Mouse (Mus musculus) myocyte (in vitro differentiated cells): ENCODE data around the gene Camk1d. TPM values are rescaled to one million over a fixed set of nuclear protein-coding genes. Genes with fewer than 3 reads are reported as not detected.
A peak's percentile ranks its signal among the peaks of the same experiment; 100 is the strongest.

Source experiments
- H3K27me3 ChIP-seq: one replicate; pipeline ENCODE4 v1.6.1; 2011; ENCODE audit not compliant: control insufficient read depth, insufficient read depth, insufficient read length
- H3K36me3 ChIP-seq: one replicate; pipeline ENCODE4 v1.6.1; 2011; ENCODE audit not compliant: control insufficient read depth, insufficient read depth
- H3K4me2 ChIP-seq: one replicate; pipeline ENCODE4 v1.6.1; 2011; ENCODE audit warnings: low read depth, control low read depth
- H3K4me3 ChIP-seq: one replicate; pipeline ENCODE4 v1.5.1; 2011; ENCODE audit warnings: mild to moderate bottlenecking, control low read depth, moderate library complexity
- H3K79me2 ChIP-seq: one replicate; pipeline ENCODE4 v1.6.1; 2011; ENCODE audit not compliant: control insufficient read depth, insufficient read depth
- H3ac ChIP-seq: one replicate; pipeline ENCODE4 v1.6.1; 2011; ENCODE audit not compliant: control insufficient read depth, insufficient read length
- CEBPB ChIP-seq: IDR thresholded peaks from 2 replicates; pipeline ENCODE4 v1.6.1; 2011; ENCODE audit warnings: mild to moderate bottlenecking, moderate library complexity; ENCODE audit not compliant: poor library complexity, insufficient read depth, severe bottlenecking
- E2F4 ChIP-seq: IDR thresholded peaks from one replicate; pipeline ENCODE4 v1.6.1; 2011; ENCODE audit warnings: mild to moderate bottlenecking, control low read depth, moderate library complexity; ENCODE audit not compliant: insufficient read depth
- MAX ChIP-seq: IDR thresholded peaks from one replicate; pipeline ENCODE4 v1.6.1; 2011; ENCODE audit warnings: low read depth, mild to moderate bottlenecking, control low read depth
- MYOD1 ChIP-seq, 3 experiments: IDR thresholded peaks; one replicate each; pipeline ENCODE4 v1.6.1; 2011; ENCODE audit warnings: control low read depth in 2 of 3, low read depth in 2 of 3, mild to moderate bottlenecking in 2 of 3, moderate library complexity in 1 of 3; ENCODE audit not compliant: insufficient read length in 2 of 3, control insufficient read depth in 1 of 3
- MYOG ChIP-seq, 3 experiments: IDR thresholded peaks; one replicate each; pipeline ENCODE4 v1.6.1; 2011; ENCODE audit warnings: control low read depth in 2 of 3, low read depth in 2 of 3, mild to moderate bottlenecking in 2 of 3; ENCODE audit not compliant: insufficient read length in 2 of 3, control insufficient read depth in 1 of 3, insufficient read depth in 1 of 3
- POLR2A ChIP-seq: IDR thresholded peaks from one replicate; pipeline ENCODE4 v1.6.1; 2011; ENCODE audit warnings: low read depth, mild to moderate bottlenecking, control low read depth, moderate library complexity; ENCODE audit not compliant: insufficient read length
- POLR2AphosphoS2 ChIP-seq: IDR thresholded peaks from one replicate; pipeline ENCODE4 v1.6.1; 2011; ENCODE audit warnings: low read depth, control low read depth; ENCODE audit not compliant: insufficient read length
- REST ChIP-seq: IDR thresholded peaks from one replicate; pipeline ENCODE4 v1.6.1; 2011; ENCODE audit warnings: mild to moderate bottlenecking, control low read depth, moderate library complexity; ENCODE audit not compliant: insufficient read depth, insufficient read length
- SRF ChIP-seq: IDR thresholded peaks from one replicate; pipeline ENCODE4 v1.6.1; 2011; ENCODE audit warnings: low read depth; ENCODE audit not compliant: control insufficient read depth, insufficient read length
- TCF12 ChIP-seq: IDR thresholded peaks from one replicate; pipeline ENCODE4 v1.6.1; 2011; ENCODE audit warnings: mild to moderate bottlenecking, control low read depth; ENCODE audit not compliant: poor library complexity, insufficient read depth, severe bottlenecking
- TCF3 ChIP-seq: IDR thresholded peaks from one replicate; pipeline ENCODE4 v1.6.1; 2011; ENCODE audit warnings: low read depth, control low read depth; ENCODE audit not compliant: insufficient read length
- USF1 ChIP-seq: IDR thresholded peaks from one replicate; pipeline ENCODE4 v1.6.1; 2011; ENCODE audit warnings: low read depth, mild to moderate bottlenecking, control low read depth, moderate library complexity
- polyA plus RNA-seq: library from polyadenylated mRNA; unstranded; fragments of >200 nt; fragmentation: generic; extraction: Trizol; gene quantifications from one replicate; pipeline ENCODE4 v1.2.1, GENCODE M21; 2012; ENCODE audit warnings: missing spikeins

Gene Camk1d
- polyA plus RNA-seq, 1 experiment = 1.1 TPM

GRCm38 (mm10) chr2:5713325-5714210 lies 747 bp downstream of the Camk1d start:
- Histone ChIP-seq H3K79me2 (no peaks in the 10 kb centered on the region), H3K4me2 (peak overlapping the region; percentile 99), H3K36me3 (no peaks in the 10 kb centered on the region), H3K27me3 (no peaks in the 10 kb centered on the region), H3ac (peak overlapping the region; percentile 11), H3K4me3 (peak overlapping the region; percentile 56)
- TF ChIP-seq MAX (no peak), POLR2A (peak; percentile 21)

GRCm38 (mm10) chr2:5712255-5712654 lies 2.1 kb downstream of the Camk1d start:
- H3K4me3 ChIP-seq = no peak overlapping the region
- no peak overlapping the region for H3K4me2 ChIP-seq

GRCm38 (mm10) chr2:5709911-5710310 lies 4.4 kb downstream of the Camk1d start:
- TF ChIP-seq POLR2AphosphoS2 (no peak), TCF12 (no peak), E2F4 (no peak), SRF (no peak), CEBPB (no peak), MAX (no peak), TCF3 (no peak), MYOG (IDR thresholded peaks at IDR 0.05; ENCODE audit: control insufficient read depth in 1 of 3, insufficient read depth in 1 of 3, insufficient read length in 2 of 3, low read depth in 2 of 3) (no peak)
- Histone ChIP-seq H3K79me2 (no peaks in the 10 kb centered on the region), H3K27me3 (no peaks in the 10 kb centered on the region), H3K4me3 (no peak overlapping the region), H3ac (no peak overlapping the region), H3K4me2 (no peak overlapping the region), H3K36me3 (no peaks in the 10 kb centered on the region)

More at GRCm38 (mm10) chr2:5712255-5712654, 2.1 kb downstream of the Camk1d start:
- no peaks in the 10 kb centered on the region for H3K36me3 ChIP-seq
- H3ac ChIP-seq = no peak overlapping the region
- TF ChIP-seq USF1 (no peak), POLR2A (no peak), TCF12 (no peak), REST (no peak), POLR2AphosphoS2 (no peak)
- no peaks in the 10 kb centered on the region for H3K27me3 ChIP-seq
- no peaks in the 10 kb centered on the region for H3K79me2 ChIP-seq

- Histone ChIP-seq H3K4me3 (no peak overlapping the region), H3K27me3 (no peaks in the 10 kb centered on the region), H3ac (no peak overlapping the region), H3K4me2 (no peak overlapping the region), H3K79me2 (no peaks in the 10 kb centered on the region), H3K36me3 (no peaks in the 10 kb centered on the region)
- no peak for TF ChIP-seq MAX
- TF ChIP-seq E2F4 = no peak
- no peak for TF ChIP-seq POLR2AphosphoS2
- TF ChIP-seq MYOD1 (IDR thresholded peaks at IDR 0.05; ENCODE audit: control insufficient read depth in 1 of 3, insufficient read length in 2 of 3, low read depth in 2 of 3) = no peak
- no peak for TF ChIP-seq POLR2A
Observed at GRCm38 (mm10) chr2:5707871-5708733, 6.2 kb downstream of the Camk1d start.

GRCm38 (mm10) chr2:5706618-5707017 lies 7.7 kb downstream of the Camk1d start:
- no peak for TF ChIP-seq E2F4
- TF ChIP-seq TCF3 = no peak
- no peak for TF ChIP-seq USF1
- no peak for TF ChIP-seq CEBPB
- TF ChIP-seq TCF12 = no peak
- TF ChIP-seq POLR2A = no peak
- no peak for TF ChIP-seq MAX
- no peaks in the 10 kb centered on the region for H3K27me3 ChIP-seq
- no peak overlapping the region for H3ac ChIP-seq
- no peaks in the 10 kb centered on the region for H3K36me3 ChIP-seq
- H3K4me3 ChIP-seq = no peak overlapping the region
- H3K79me2 ChIP-seq = no peaks in the 10 kb centered on the region
- no peak overlapping the region for H3K4me2 ChIP-seq

GRCm38 (mm10) chr2:5702370-5702769 lies 11.9 kb downstream of the Camk1d start:
- Histone ChIP-seq H3ac (no peak overlapping the region), H3K27me3 (no peaks in the 10 kb centered on the region), H3K4me2 (no peak overlapping the region), H3K79me2 (no peaks in the 10 kb centered on the region), H3K36me3 (no peaks in the 10 kb centered on the region), H3K4me3 (no peak overlapping the region)
- TF ChIP-seq SRF (no peak), CEBPB (no peak), TCF3 (no peak), POLR2AphosphoS2 (no peak)
